Mouse (Mus musculus) neural tube, embryonic 15.5 days (tissue): Measurements from ENCODE around the gene Pramef12. TPM values are rescaled to one million over a fixed set of nuclear protein-coding genes. Genes with fewer than 3 reads are reported as not detected.

Experiments used
- ATAC-seq: fragments of 200-750 bp; cut with Nextera tagmentation; 2 replicates; pipeline ENCODE4 v1.8.0; 2017; ENCODE audit warnings: mild to moderate bottlenecking, moderate TSS enrichment, moderate library complexity; ENCODE audit not compliant: low FRiP score
- H3K27ac ChIP-seq: fragments of 300-500 bp; sonication (generic); replicated peaks from 2 replicates; pipeline ENCODE4 v1.5.1; 2015; ENCODE audit warnings: mild to moderate bottlenecking, inconsistent platforms
- H3K27me3 ChIP-seq: fragments of 300-500 bp; sonication (generic); replicated peaks from 2 replicates; pipeline ENCODE4 v1.6.1; 2015; ENCODE audit warnings: inconsistent platforms
- H3K36me3 ChIP-seq: fragments of 300-500 bp; sonication (generic); 2 replicates; pipeline ENCODE4 v1.6.1; 2015; ENCODE audit warnings: inconsistent platforms
- H3K4me1 ChIP-seq: fragments of 300-500 bp; sonication (generic); 2 replicates; pipeline ENCODE4 v1.6.1; 2015; ENCODE audit warnings: inconsistent platforms
- H3K4me2 ChIP-seq: fragments of 300-500 bp; sonication (generic); 2 replicates; pipeline ENCODE4 v1.6.1; 2015; ENCODE audit warnings: inconsistent platforms, mild to moderate bottlenecking, moderate library complexity
- H3K4me3 ChIP-seq: fragments of 300-500 bp; sonication (generic); replicated peaks from 2 replicates; pipeline ENCODE4 v1.5.1; 2015; ENCODE audit warnings: mild to moderate bottlenecking, inconsistent platforms
- H3K9ac ChIP-seq: fragments of 300-500 bp; sonication (generic); replicated peaks from 2 replicates; pipeline ENCODE4 v1.6.1; 2015; ENCODE audit warnings: mild to moderate bottlenecking, inconsistent platforms
- H3K9me3 ChIP-seq: fragments of 300-500 bp; sonication (generic); replicated peaks from 2 replicates; pipeline ENCODE4 v1.6.1; 2016; ENCODE audit warnings: inconsistent platforms
- WGBS: fragments of 180-500 bp; shearing (Covaris S2); methylation state at CpG from one replicate; pipeline ENCODE4 v1.1.7; 2015; ENCODE audit warnings: mixed read lengths; 5-methylcytosine and 5-hydroxymethylcytosine counted together
- polyA plus RNA-seq: library from polyadenylated mRNA; unstranded; fragments of >200 nt; fragmentation: Nextera tagmentation; extraction: Ambion mirVana; gene quantifications from 2 replicates; pipeline ENCODE4 v1.2.1, GENCODE M21; 2015

Gene Pramef12
- polyA plus RNA-seq = not detected in 2 replicates

GRCm38 (mm10) chr4:144408290-144408689, at the start of gene Pramef12:
Gene Pramef12, minus strand, starts transcription at chr4:144408464.
- H3K4me2 ChIP-seq = no peak within 1 kb of the TSS
- H3K27me3 ChIP-seq = no peaks in the 10 kb centered on the region
- no peaks in the 10 kb centered on the region for H3K9me3 ChIP-seq
- H3K9ac ChIP-seq = no peak within 1 kb of the TSS
- 87% methylated on average over 9 of the region's 9 CpGs for WGBS
- H3K27ac ChIP-seq = no peak within 1 kb of the TSS
- no peak for ATAC-seq
- no peak within 1 kb of the TSS for H3K4me3 ChIP-seq
- H3K4me1 ChIP-seq = no peaks in the 10 kb centered on the region
- no peaks in the 10 kb centered on the region for H3K36me3 ChIP-seq

GRCm38 (mm10) chr4:144453217-144453616, 45.0 kb upstream of the Pramef12 start, which contains the start of gene Gm9944:
Gene Gm9944, minus strand, starts transcription at chr4:144453317.
- H3K36me3 ChIP-seq = no peaks in the 10 kb centered on the region
- H3K9ac ChIP-seq = no peak within 1 kb of the TSS
- no peak for ATAC-seq
- H3K4me2 ChIP-seq = no peak within 1 kb of the TSS
- H3K9me3 ChIP-seq = no peaks in the 10 kb centered on the region; the same call in 1 of the 2 replicates
- H3K4me1 ChIP-seq = no peaks in the 10 kb centered on the region
- H3K27me3 ChIP-seq = no peaks in the 10 kb centered on the region
- H3K4me3 ChIP-seq = no peak within 1 kb of the TSS
- H3K27ac ChIP-seq = no peak within 1 kb of the TSS
- 79% methylated on average over 2 of the region's 2 CpGs for WGBS

GRCm38 (mm10) chr4:144448546-144448945, 40.3 kb upstream of the Pramef12 start:
- H3K4me3 ChIP-seq = no peak overlapping the region
- WGBS = 77% methylated on average over 2 of the region's 2 CpGs
- H3K4me1 ChIP-seq = no peaks in the 10 kb centered on the region
- no peak overlapping the region for H3K9ac ChIP-seq
- H3K4me2 ChIP-seq = no peak overlapping the region
- H3K36me3 ChIP-seq = no peaks in the 10 kb centered on the region
- no peaks in the 10 kb centered on the region for H3K9me3 ChIP-seq
- no peak for ATAC-seq
- H3K27me3 ChIP-seq = no peaks in the 10 kb centered on the region
- H3K27ac ChIP-seq = no peak overlapping the region

- H3K4me2 ChIP-seq = no peak overlapping the region
- no peak overlapping the region for H3K4me3 ChIP-seq
- H3K9me3 ChIP-seq = peaks cover 3% of the 10 kb centered on the region; the same call in 1 of the 2 replicates
- no peak overlapping the region for H3K9ac ChIP-seq
- ATAC-seq = no peak
- no peaks in the 10 kb centered on the region for H3K36me3 ChIP-seq
- no peaks in the 10 kb centered on the region for H3K27me3 ChIP-seq
- no peak overlapping the region for H3K27ac ChIP-seq
- no peaks in the 10 kb centered on the region for H3K4me1 ChIP-seq
- 87% methylated on average over 1 of the region's 1 CpGs for WGBS
These were observed 33.3 kb upstream of the Pramef12 start for GRCm38 (mm10) chr4:144441582-144441981.

- no peaks in the 10 kb centered on the region for H3K36me3 ChIP-seq
- H3K9ac ChIP-seq = no peak overlapping the region
- no peak overlapping the region for H3K4me2 ChIP-seq
- peaks cover 3% of the 10 kb centered on the region; the same call in 1 of the 2 replicates for H3K9me3 ChIP-seq
- ATAC-seq = no peak
- H3K27ac ChIP-seq = no peak overlapping the region
- 98% methylated on average over 4 of the region's 4 CpGs for WGBS
- H3K4me1 ChIP-seq = no peaks in the 10 kb centered on the region
- no peaks in the 10 kb centered on the region for H3K27me3 ChIP-seq
- no peak overlapping the region for H3K4me3 ChIP-seq
These were observed 32.8 kb upstream of the Pramef12 start for GRCm38 (mm10) chr4:144441095-144441494.

GRCm38 (mm10) chr4:144438672-144439071, 30.4 kb upstream of the Pramef12 start, which contains the start of gene 1700012P22Rik:
Gene 1700012P22Rik, minus strand, starts transcription at chr4:144438772.
- ATAC-seq = no peak
- Histone ChIP-seq H3K27me3 (no peaks in the 10 kb centered on the region), H3K4me1 (no peaks in the 10 kb centered on the region), H3K36me3 (no peaks in the 10 kb centered on the region), H3K4me3 (no peak within 1 kb of the TSS), H3K4me2 (no peak within 1 kb of the TSS), H3K9me3 (peaks cover 3% of the 10 kb centered on the region; the same call in 1 of the 2 replicates), H3K9ac (no peak within 1 kb of the TSS), H3K27ac (no peak within 1 kb of the TSS)

- no peak overlapping the region for H3K4me2 ChIP-seq
- H3K27ac ChIP-seq = no peak overlapping the region
- no peaks in the 10 kb centered on the region for H3K9me3 ChIP-seq
- H3K27me3 ChIP-seq = no peaks in the 10 kb centered on the region
- H3K36me3 ChIP-seq = no peaks in the 10 kb centered on the region
- no peak overlapping the region for H3K4me3 ChIP-seq
- 92% methylated on average over 5 of the region's 5 CpGs for WGBS
- no peak overlapping the region for H3K9ac ChIP-seq
- ATAC-seq = no peak
- no peaks in the 10 kb centered on the region for H3K4me1 ChIP-seq
These were observed 25.0 kb upstream of the Pramef12 start for GRCm38 (mm10) chr4:144433216-144433615.

- H3K4me2 ChIP-seq = no peak overlapping the region
These were observed 22.5 kb upstream of the Pramef12 start for GRCm38 (mm10) chr4:144430723-144431122.

GRCm38 (mm10) chr4:144428868-144429267, 20.6 kb upstream of the Pramef12 start:
- Histone ChIP-seq H3K36me3 (no peaks in the 10 kb centered on the region), H3K4me1 (no peaks in the 10 kb centered on the region), H3K9me3 (no peaks in the 10 kb centered on the region), H3K4me2 (no peak overlapping the region), H3K27me3 (no peaks in the 10 kb centered on the region), H3K27ac (no peak overlapping the region), H3K4me3 (no peak overlapping the region), H3K9ac (no peak overlapping the region)
- 26% methylated on average over 3 of the region's 3 CpGs for WGBS
- no peak for ATAC-seq

More at GRCm38 (mm10) chr4:144430723-144431122, 22.5 kb upstream of the Pramef12 start:
- no peak overlapping the region for H3K4me3 ChIP-seq
- H3K9me3 ChIP-seq = no peaks in the 10 kb centered on the region
- H3K4me1 ChIP-seq = no peaks in the 10 kb centered on the region
- no peaks in the 10 kb centered on the region for H3K36me3 ChIP-seq
- H3K9ac ChIP-seq = no peak overlapping the region
- no peaks in the 10 kb centered on the region for H3K27me3 ChIP-seq
- H3K27ac ChIP-seq = no peak overlapping the region
- no peak for ATAC-seq
- WGBS = 78% methylated on average over 2 of the region's 2 CpGs

GRCm38 (mm10) chr4:144424590-144424989, 16.3 kb upstream of the Pramef12 start:
- H3K4me2 ChIP-seq = no peak overlapping the region
- H3K4me1 ChIP-seq = no peaks in the 10 kb centered on the region
- no peaks in the 10 kb centered on the region for H3K9me3 ChIP-seq
- H3K27me3 ChIP-seq = no peaks in the 10 kb centered on the region
- no peak for ATAC-seq
- H3K27ac ChIP-seq = no peak overlapping the region
- no peak overlapping the region for H3K9ac ChIP-seq
- H3K4me3 ChIP-seq = no peak overlapping the region
- H3K36me3 ChIP-seq = no peaks in the 10 kb centered on the region
- WGBS = 79% methylated on average over 5 of the region's 5 CpGs

- Histone ChIP-seq H3K4me2 (no peak overlapping the region), H3K9me3 (0 out of 2 replicates have a peak, but pooled peaks cover 3% of the 10 kb centered on the region), H3K27me3 (no peaks in the 10 kb centered on the region), H3K4me1 (no peaks in the 10 kb centered on the region), H3K9ac (no peak overlapping the region), H3K4me3 (no peak overlapping the region), H3K36me3 (no peaks in the 10 kb centered on the region), H3K27ac (no peak overlapping the region)
- no peak for ATAC-seq
These were observed 12.4 kb upstream of the Pramef12 start for GRCm38 (mm10) chr4:144420644-144421043.

- Histone ChIP-seq H3K9ac (no peak overlapping the region), H3K27ac (no peak overlapping the region), H3K9me3 (no peaks in the 10 kb centered on the region), H3K4me3 (no peak overlapping the region), H3K36me3 (no peaks in the 10 kb centered on the region), H3K4me2 (no peak overlapping the region), H3K4me1 (no peaks in the 10 kb centered on the region), H3K27me3 (no peaks in the 10 kb centered on the region)
- WGBS = 63% methylated on average over 3 of the region's 3 CpGs
- ATAC-seq = no peak
These were observed 2.0 kb downstream of the Pramef12 start for GRCm38 (mm10) chr4:144406261-144406660.
